Mouse (Mus musculus) gastrocnemius, postnatal 14 days (tissue): ENCODE data around the gene Ptges3l. TPM values are rescaled to one million over a fixed set of nuclear protein-coding genes. Genes with fewer than 3 reads are reported as not detected.
"Not testable (repeated sequence)": the region's sequence is repeated elsewhere in the genome, so short reads cannot be mapped to it uniquely, and the experiment has no call there.

Experiments used
- DNase-seq: peaks from one replicate; pipeline ENCODE4 v3.0.0; 2021; ENCODE audit warnings: mixed read lengths
- intact Hi-C: fragments of 180-260 bp; cut with DNase I; formaldehyde crosslinking; loops from one replicate; pipeline ENCODE4 v1.15.1; 2025; ENCODE audit warnings: low total_unique reads
- total RNA-seq, 2 experiments: library from RNA; stranded (reverse); gene quantifications; 2 replicates each; pipeline ENCODE4 v1.2.3; 2021

The Ptges3l gene
- total RNA-seq, 2 experiments from 2014 or later, result 101 to 102 TPM

- DNase-seq, result no peak
- intact Hi-C loops, result no loop called here
These were observed 8.3 kb upstream of the Ptges3l start for GRCm38 (mm10) chr11:101433396-101433795.

GRCm38 (mm10) chr11:101431327-101431726 is 6.2 kb upstream of the Ptges3l start:
- intact Hi-C loops, result no loop called here
- no peak for DNase-seq

GRCm38 (mm10) chr11:101426165-101426564 is 1.0 kb upstream of the Ptges3l start:
- no peak for DNase-seq
- intact Hi-C loops, result no loop called here

- intact Hi-C loops, result no loop called here
- DNase-seq, result peak; percentile 19
These were observed 855 bp downstream of the Ptges3l start, which contains the start of gene Gm27029 for GRCm38 (mm10) chr11:101424105-101424851. Gene Gm27029, minus strand, starts transcription at chr11:101424796.

GRCm38 (mm10) chr11:101420148-101420547 is 5.0 kb downstream of the Ptges3l start:
- no peak for DNase-seq
- intact Hi-C loops, result no loop called here

GRCm38 (mm10) chr11:101419610-101420009 is 5.5 kb downstream of the Ptges3l start:
- intact Hi-C loops, result no loop called here
- DNase-seq, result no peak

GRCm38 (mm10) chr11:101418991-101419390 is 6.1 kb downstream of the Ptges3l start:
- intact Hi-C loops, result no loop called here
- no peak for DNase-seq

- peak; percentile 88 for DNase-seq
- intact Hi-C loops, result no loop called here
These were observed 7.9 kb downstream of the Ptges3l start, which contains the start of gene Aarsd1 for GRCm38 (mm10) chr11:101417101-101417855. Gene Aarsd1, minus strand, starts transcription at chr11:101417615.

GRCm38 (mm10) chr11:101416433-101417100 is 8.6 kb downstream of the Ptges3l start:
- no peak for DNase-seq
- intact Hi-C loops, result no loop called here

- intact Hi-C loops, result no loop called here
- DNase-seq, result no peak
These were observed 9.8 kb downstream of the Ptges3l start for GRCm38 (mm10) chr11:101415306-101415705.

GRCm38 (mm10) chr11:101395110-101395509 is 30.0 kb downstream of the Ptges3l start:
- intact Hi-C loops, result loop anchor here (2.0 to 10.0 kb wide), 2 partner anchors 72 to 180 kb away; no protein-coding TSS in a partner anchor
- DNase-seq, result peak; percentile 75

GRCm38 (mm10) chr11:101381817-101382216 is 43.3 kb downstream of the Ptges3l start:
- intact Hi-C loops, result no loop called here
- DNase-seq, result no peak

- DNase-seq, result no peak
- intact Hi-C loops, result no loop called here
These were observed 46.2 kb downstream of the Ptges3l start for GRCm38 (mm10) chr11:101378926-101379325.

- intact Hi-C loops, DNase-seq: not testable (repeated sequence)
These were observed 46.9 kb downstream of the Ptges3l start for GRCm38 (mm10) chr11:101378196-101378595.

- intact Hi-C loops, result no loop called here
These were observed 50.7 kb downstream of the Ptges3l start for GRCm38 (mm10) chr11:101374421-101374938.

GRCm38 (mm10) chr11:101370141-101370540 is 55.0 kb downstream of the Ptges3l start:
- DNase-seq, result no peak

More at GRCm38 (mm10) chr11:101374421-101374938, 50.7 kb downstream of the Ptges3l start:
- DNase-seq, result no peak

More at GRCm38 (mm10) chr11:101370141-101370540, 55.0 kb downstream of the Ptges3l start:
- intact Hi-C loops, result no loop called here
